Mouse (Mus musculus) limb, embryonic 11.5 days (tissue): ENCODE measurements around the gene Fat3. TPM values are rescaled to one million over a fixed set of nuclear protein-coding genes. Genes with fewer than 3 reads are reported as not detected.

Experiments used
- ATAC-seq: fragments of 200-750 bp; cut with Nextera tagmentation; 2 replicates; pipeline ENCODE4 v1.8.0; 2017; ENCODE audit warnings: low read depth; ENCODE audit not compliant: insufficient number of reproducible peaks, low FRiP score, low TSS enrichment
- DNase-seq: peaks from one replicate; pipeline ENCODE4 v3.0.0-alpha.2; 2015; ENCODE audit warnings: low spot score
- H3K27ac ChIP-seq: fragments of 300-500 bp; sonication (generic); replicated peaks from 2 replicates; pipeline ENCODE4 v1.5.1; 2014; ENCODE audit warnings: low read depth, mild to moderate bottlenecking, low read length
- H3K27me3 ChIP-seq: fragments of 300-500 bp; sonication (generic); 2 replicates; pipeline ENCODE4 v1.6.1; 2014; ENCODE audit warnings: mild to moderate bottlenecking, low read length, mixed read lengths; ENCODE audit not compliant: control insufficient read depth, insufficient read depth
- H3K36me3 ChIP-seq: fragments of 300-500 bp; sonication (generic); 2 replicates; pipeline ENCODE4 v1.6.1; 2014; ENCODE audit warnings: mild to moderate bottlenecking, low read length, moderate library complexity, mixed read lengths; ENCODE audit not compliant: control insufficient read depth, insufficient read depth
- H3K4me1 ChIP-seq: fragments of 300-500 bp; sonication (generic); 2 replicates; pipeline ENCODE4 v1.6.1; 2014; ENCODE audit warnings: low read length, mixed read lengths; ENCODE audit not compliant: control insufficient read depth, insufficient read depth
- H3K4me2 ChIP-seq: fragments of 300-500 bp; sonication (generic); 2 replicates; pipeline ENCODE4 v1.6.1; 2014; ENCODE audit warnings: low read depth, mild to moderate bottlenecking, moderate library complexity; ENCODE audit not compliant: severe bottlenecking
- H3K4me3 ChIP-seq: fragments of 300-500 bp; sonication (generic); 2 replicates; pipeline ENCODE4 v1.5.1; 2014; ENCODE audit warnings: low read depth, low read length
- H3K9ac ChIP-seq: fragments of 300-500 bp; sonication (generic); 2 replicates; pipeline ENCODE4 v1.6.1; 2014; ENCODE audit warnings: mild to moderate bottlenecking, low read length
- H3K9me3 ChIP-seq: fragments of 300-500 bp; sonication (generic); 2 replicates; pipeline ENCODE4 v1.6.1; 2016; ENCODE audit warnings: low read length; ENCODE audit not compliant: control insufficient read depth
- WGBS: fragments of 180-500 bp; shearing (Covaris S2); extraction: QIAGEN DNeasy Blood & Tissue Kit; methylation state at CpG from one replicate; pipeline ENCODE4 v1.1.7; 2014; 5-methylcytosine and 5-hydroxymethylcytosine counted together
- polyA plus RNA-seq: library from polyadenylated mRNA; unstranded; fragments of >200 nt; fragmentation: Nextera tagmentation; extraction: Ambion mirVana; gene quantifications from 2 replicates; pipeline ENCODE4 v1.2.1, GENCODE M21; 2014

Gene Fat3
- polyA plus RNA-seq, 1 experiment from 2014 or later: 3.4 TPM

GRCm38 (mm10) chr9:15939594-15939993, 561.5 kb downstream of the Fat3 start:
- 53% methylated on average over 2 of the region's 2 CpGs for WGBS

DNA sequence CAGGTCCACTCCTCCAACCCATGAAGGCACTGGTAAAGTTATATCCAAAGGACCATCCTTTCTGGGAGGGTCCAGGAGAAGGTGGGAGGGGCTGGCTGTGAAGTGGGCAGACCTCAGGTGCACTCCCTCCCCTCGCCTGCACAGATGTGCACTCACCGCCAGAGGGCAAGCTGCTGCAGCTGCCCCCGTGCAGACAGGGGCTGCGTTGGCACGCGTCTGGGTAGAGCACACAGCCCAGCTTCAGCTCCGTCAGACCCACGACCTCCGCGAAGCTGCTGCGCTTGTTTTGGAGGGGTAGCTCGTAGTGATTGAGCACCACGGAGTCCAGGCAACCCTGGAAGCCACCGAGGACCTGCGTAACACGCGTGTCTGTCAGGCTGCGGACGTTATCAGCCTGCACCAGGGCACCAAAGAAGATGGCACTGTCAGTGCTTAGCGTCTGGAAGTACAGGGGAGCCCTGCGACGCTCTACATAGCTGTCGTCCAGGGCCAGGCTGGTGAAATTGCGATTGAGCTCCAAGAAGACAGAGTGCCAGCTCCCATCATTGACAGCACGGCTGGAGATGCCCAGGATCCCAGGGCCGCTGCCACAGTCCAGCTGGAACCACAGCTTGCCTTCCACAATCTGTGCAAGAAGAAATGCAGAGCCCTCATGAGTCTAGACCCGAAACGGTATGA, 563.1 kb downstream of the Fat3 start:
- Histone ChIP-seq H3K27me3 (no peaks in the 10 kb centered on the region), H3K4me3 (no peak overlapping the region), H3K36me3 (no peaks in the 10 kb centered on the region), H3K4me2 (no peak overlapping the region), H3K27ac (no peak overlapping the region), H3K9ac (no peak overlapping the region), H3K4me1 (0 out of 2 replicates have a peak, but pooled peaks cover 5% of the 10 kb centered on the region), H3K9me3 (no peaks in the 10 kb centered on the region)
- ATAC-seq (no peak), DNase-seq (no peak)
- 68% methylated on average over 28 of the region's 28 CpGs for WGBS

More at GRCm38 (mm10) chr9:15939594-15939993, 561.5 kb downstream of the Fat3 start:
- no peak overlapping the region for H3K27ac ChIP-seq
- 0 out of 2 replicates have a peak, but pooled peaks cover 5% of the 10 kb centered on the region for H3K4me1 ChIP-seq
- ATAC-seq (no peak), DNase-seq (no peak)
- H3K4me3 ChIP-seq: no peak overlapping the region
- H3K9me3 ChIP-seq: no peaks in the 10 kb centered on the region
- no peaks in the 10 kb centered on the region for H3K36me3 ChIP-seq
- no peak overlapping the region for H3K4me2 ChIP-seq
- H3K27me3 ChIP-seq: no peaks in the 10 kb centered on the region
- no peak overlapping the region for H3K9ac ChIP-seq

DNA sequence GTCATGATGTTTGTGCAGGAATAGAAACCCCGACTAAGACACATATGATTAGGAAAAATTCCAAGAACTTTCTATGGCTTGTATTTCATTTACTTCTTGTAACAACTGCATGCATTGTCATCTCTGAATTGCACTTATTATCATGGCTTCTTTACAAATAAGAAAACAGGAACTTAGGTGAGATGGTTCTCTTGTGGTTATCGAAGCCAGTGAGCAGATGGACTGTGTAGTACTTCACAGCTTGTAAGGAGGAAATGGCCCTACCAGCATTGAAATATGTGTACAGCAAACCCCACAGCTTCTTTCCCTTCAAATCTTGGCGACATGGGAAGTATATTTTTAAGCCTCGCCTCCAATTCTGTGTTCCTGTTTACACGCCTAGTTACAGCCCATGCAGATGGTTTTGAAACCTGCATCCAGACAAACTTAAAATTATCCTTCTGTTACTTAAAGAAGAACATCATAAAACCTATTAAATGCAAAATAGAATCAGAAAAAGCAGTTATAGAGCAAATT, 570.1 kb downstream of the Fat3 start:
- ATAC-seq: no peak
- no peaks in the 10 kb centered on the region for H3K4me1 ChIP-seq
- H3K9ac ChIP-seq: no peak overlapping the region
- H3K4me2 ChIP-seq: no peak overlapping the region
- no peaks in the 10 kb centered on the region for H3K27me3 ChIP-seq
- no peak overlapping the region for H3K4me3 ChIP-seq
- H3K9me3 ChIP-seq: no peaks in the 10 kb centered on the region
- no peaks in the 10 kb centered on the region for H3K36me3 ChIP-seq
- DNase-seq: no peak
- H3K27ac ChIP-seq: no peak overlapping the region
- WGBS: 83% methylated on average over 5 of the region's 5 CpGs

- H3K4me3 ChIP-seq: no peak overlapping the region
- H3K27ac ChIP-seq: no peak overlapping the region
- H3K4me2 ChIP-seq: no peak overlapping the region
- ATAC-seq (no peak), DNase-seq (no peak)
- H3K9me3 ChIP-seq: no peaks in the 10 kb centered on the region
- no peak overlapping the region for H3K9ac ChIP-seq
- 92% methylated on average over 2 of the region's 2 CpGs for WGBS
- no peaks in the 10 kb centered on the region for H3K4me1 ChIP-seq
- H3K36me3 ChIP-seq: no peaks in the 10 kb centered on the region
- no peaks in the 10 kb centered on the region for H3K27me3 ChIP-seq
Observed at GRCm38 (mm10) chr9:15928331-15928730, 572.8 kb downstream of the Fat3 start.

- H3K27ac ChIP-seq: no peak overlapping the region
- no peak overlapping the region for H3K4me2 ChIP-seq
- no peaks in the 10 kb centered on the region for H3K27me3 ChIP-seq
- no peaks in the 10 kb centered on the region for H3K36me3 ChIP-seq
- H3K9me3 ChIP-seq: no peaks in the 10 kb centered on the region
- no peak overlapping the region for H3K4me3 ChIP-seq
- DNase-seq (no peak), ATAC-seq (no peak)
- H3K9ac ChIP-seq: no peak overlapping the region
- WGBS: 78% methylated on average over 5 of the region's 5 CpGs
- no peaks in the 10 kb centered on the region for H3K4me1 ChIP-seq
Observed at GRCm38 (mm10) chr9:15927378-15928083, 573.6 kb downstream of the Fat3 start.

DNA sequence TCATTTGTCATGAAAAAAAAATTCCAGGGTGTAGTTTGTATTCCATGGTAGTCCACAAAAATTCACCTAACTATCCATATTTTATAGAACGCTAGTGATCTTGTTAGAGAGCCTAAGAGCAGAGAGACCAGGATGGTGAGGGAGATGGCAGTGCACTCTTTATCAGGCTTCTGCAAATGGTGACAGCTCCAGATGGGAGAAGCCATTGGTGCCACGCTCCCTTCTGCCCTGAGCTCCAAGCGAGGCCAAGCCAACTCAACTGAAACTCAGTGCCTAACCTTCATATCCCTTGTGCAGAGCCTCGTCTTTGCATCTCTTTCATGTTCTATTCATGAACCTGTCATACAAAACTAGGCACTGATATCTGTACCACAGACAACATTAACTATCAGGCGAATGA, 575.8 kb downstream of the Fat3 start:
- H3K27ac ChIP-seq: no peak overlapping the region
- no peaks in the 10 kb centered on the region for H3K27me3 ChIP-seq
- no peaks in the 10 kb centered on the region for H3K36me3 ChIP-seq
- WGBS: 90% methylated on average over 5 of the region's 5 CpGs
- no peak overlapping the region for H3K4me3 ChIP-seq
- H3K9ac ChIP-seq: no peak overlapping the region
- H3K4me1 ChIP-seq: no peaks in the 10 kb centered on the region
- no peaks in the 10 kb centered on the region for H3K9me3 ChIP-seq
- no peak overlapping the region for H3K4me2 ChIP-seq
- DNase-seq (no peak), ATAC-seq (no peak)

GRCm38 (mm10) chr9:15920271-15920670, 580.8 kb downstream of the Fat3 start:
- DNase-seq (no peak), ATAC-seq (no peak)
- Histone ChIP-seq H3K4me3 (no peak overlapping the region), H3K27me3 (no peaks in the 10 kb centered on the region), H3K27ac (no peak overlapping the region), H3K36me3 (no peaks in the 10 kb centered on the region), H3K9ac (no peak overlapping the region), H3K4me2 (no peak overlapping the region), H3K9me3 (no peaks in the 10 kb centered on the region), H3K4me1 (no peaks in the 10 kb centered on the region)
- 88% methylated on average over 4 of the region's 4 CpGs for WGBS

GRCm38 (mm10) chr9:15919373-15920005, 581.6 kb downstream of the Fat3 start:
- Histone ChIP-seq H3K27ac (no peak overlapping the region), H3K27me3 (no peaks in the 10 kb centered on the region), H3K4me2 (no peak overlapping the region), H3K4me3 (no peak overlapping the region), H3K4me1 (no peaks in the 10 kb centered on the region), H3K9me3 (no peaks in the 10 kb centered on the region), H3K36me3 (no peaks in the 10 kb centered on the region), H3K9ac (no peak overlapping the region)
- WGBS: 58% methylated on average over 5 of the region's 5 CpGs
- ATAC-seq (no peak), DNase-seq (no peak)
